Mouse (Mus musculus): ENCODE measurements at regions not wholly inside any gene's neighbourhood (a gene's known extent, or its start where the extent isn't known, plus 50 kb on each side); places are given as distances from the start of the nearest gene placed in this dataset.
A peak's percentile ranks its signal among the peaks of the same experiment; 100 is the strongest.

DNA sequence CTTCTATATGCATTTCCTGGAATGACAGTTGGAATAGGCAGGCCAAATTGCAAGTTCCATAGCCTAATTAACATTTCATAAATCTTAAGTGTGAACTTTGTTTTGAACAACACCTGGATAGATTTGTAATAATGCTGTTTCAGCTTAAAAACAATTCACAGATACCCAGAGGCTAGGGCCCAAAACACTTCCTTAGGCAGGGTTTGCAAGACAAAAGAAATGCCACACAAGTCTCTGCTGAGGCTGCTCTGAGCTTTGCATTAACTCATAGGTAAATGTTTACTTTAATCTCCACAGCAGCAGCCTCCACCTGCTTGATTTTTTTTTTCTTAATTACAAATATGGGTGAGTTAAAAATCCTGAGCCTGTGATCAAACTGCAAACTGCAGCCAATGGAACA, 118.4 kb downstream of the Gnat3 start:
- TF ChIP-seq CTCF (IDR thresholded peaks at IDR 0.05) = no peak
- intact Hi-C loops (cut with DNase I) = no loop called here
- H3K27ac ChIP-seq = no peak overlapping the region
- no peak overlapping the region for H3K4me3 ChIP-seq
- DNase-seq (ENCODE audit: extremely low spot score in 1 of 2, low spot score in 2 of 2) = no peak

DNA sequence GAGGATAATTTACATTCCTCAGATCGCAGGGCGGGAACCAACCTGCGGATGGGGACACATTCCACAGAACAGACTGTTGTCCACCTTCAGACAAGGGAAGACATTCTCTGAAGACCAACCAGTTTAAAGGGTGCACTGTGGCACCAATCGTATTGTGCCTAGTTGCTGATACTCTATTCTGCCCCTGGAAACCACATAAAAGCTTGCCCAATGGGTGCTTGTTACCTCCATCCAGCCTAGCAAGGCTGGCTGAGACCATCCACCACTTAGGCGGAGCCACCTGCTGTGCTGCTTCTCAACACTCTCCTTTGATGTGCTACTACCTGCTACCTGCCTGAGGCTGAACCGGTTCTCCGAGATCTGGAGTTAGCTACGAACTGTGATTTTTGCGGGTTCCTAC, 119.9 kb downstream of the Gnat3 start:
- intact Hi-C loops (cut with DNase I) = no loop called here
- Histone ChIP-seq H3K27ac (no peak overlapping the region), H3K4me3 (no peak overlapping the region)
- no peak for DNase-seq (ENCODE audit: extremely low spot score in 1 of 2, low spot score in 2 of 2)
- TF ChIP-seq CTCF (IDR thresholded peaks at IDR 0.05) = no peak

DNA sequence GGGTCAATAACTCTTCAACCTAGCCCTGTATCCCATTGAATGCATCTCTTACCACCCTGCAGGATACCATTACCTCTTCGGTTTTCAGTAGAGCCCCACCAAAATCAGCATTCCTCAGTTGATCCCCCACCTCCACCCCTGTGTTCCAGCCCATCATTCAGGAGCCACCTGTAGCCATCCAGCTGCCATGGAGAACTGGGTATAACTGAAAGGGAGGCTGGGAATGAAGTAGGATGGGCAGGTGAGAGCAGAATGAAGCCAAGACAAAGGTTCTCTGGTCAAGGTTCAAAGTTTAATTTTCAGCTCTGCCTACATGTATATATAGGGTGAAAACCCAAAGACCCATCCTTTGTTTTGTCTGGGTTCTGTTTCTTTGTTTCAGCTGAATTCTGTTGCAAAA, 121.4 kb downstream of the Gnat3 start:
- DNase-seq (ENCODE audit: extremely low spot score in 1 of 2, low spot score in 2 of 2) = no peak
- no peak overlapping the region for H3K4me3 ChIP-seq
- no peak overlapping the region for H3K27ac ChIP-seq
- intact Hi-C loops (cut with DNase I) = no loop called here
- no peak for TF ChIP-seq CTCF (IDR thresholded peaks at IDR 0.05)

DNA sequence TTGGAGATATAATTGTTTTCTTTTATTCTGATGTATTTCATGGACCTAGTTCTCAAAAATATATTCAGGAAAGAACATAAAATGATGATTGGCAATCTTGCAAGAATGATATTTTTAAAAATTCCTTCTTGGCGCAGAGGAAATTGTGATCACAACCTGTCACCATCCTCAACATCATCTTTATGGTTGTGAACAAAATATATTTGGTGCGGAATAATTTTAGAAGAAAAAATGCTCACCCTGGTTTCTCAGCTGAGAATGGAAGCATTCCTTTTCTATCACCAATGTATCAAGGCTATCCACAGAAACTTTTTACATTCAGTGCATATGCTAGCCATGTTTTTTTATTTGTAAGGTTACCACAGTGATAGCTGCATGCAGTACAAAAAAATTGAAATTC, 123.1 kb downstream of the Gnat3 start:
- DNase-seq (ENCODE audit: extremely low spot score in 1 of 2, low spot score in 2 of 2) = no peak
- no peak overlapping the region for H3K27ac ChIP-seq
- intact Hi-C loops (cut with DNase I) = loop anchor here (5.0 kb wide), 2 partner anchors 142 to 277 kb away; partner anchors contain the start of gene Gnai1
- TF ChIP-seq CTCF (IDR thresholded peaks at IDR 0.05) = no peak
- no peak overlapping the region for H3K4me3 ChIP-seq

DNA sequence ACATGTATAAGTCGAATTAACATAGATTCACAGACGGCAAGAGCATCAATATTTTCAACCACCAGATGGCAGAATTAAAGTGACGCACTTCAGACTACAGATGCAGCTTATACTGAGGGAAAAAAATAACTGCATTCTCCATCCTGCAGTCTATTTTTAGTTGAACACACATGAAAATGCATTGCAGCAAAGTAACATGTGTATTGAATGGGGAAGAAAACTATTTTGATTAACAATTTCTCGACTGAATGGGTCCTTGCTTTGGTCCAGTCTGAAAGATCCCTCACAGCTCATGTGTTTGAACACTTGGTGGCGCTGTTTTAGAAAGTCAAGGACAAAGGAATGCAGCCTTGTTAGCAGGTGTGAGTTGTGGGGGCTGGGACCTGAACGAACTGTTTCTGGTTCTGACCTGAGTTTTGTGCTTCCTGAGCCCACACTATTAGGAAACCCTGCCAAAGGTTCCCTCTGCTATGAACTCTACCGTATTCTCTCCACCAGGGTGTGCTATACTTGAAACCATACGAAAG, 125.6 kb downstream of the Gnat3 start:
- Histone ChIP-seq H3K27ac (peak overlapping the region; percentile 13; the same call in 1 of the 2 replicates), H3K4me3 (no peak overlapping the region)
- TF ChIP-seq CTCF (IDR thresholded peaks at IDR 0.05) = peak; percentile 56
- DNase-seq (ENCODE audit: extremely low spot score in 1 of 2, low spot score in 2 of 2) = peak; percentile 24 to 26
- intact Hi-C loops (cut with DNase I) = loop anchor here (1.0 to 5.0 kb wide), 3 partner anchors 139 to 358 kb away; partner anchors contain the start of gene Gnai1

DNA sequence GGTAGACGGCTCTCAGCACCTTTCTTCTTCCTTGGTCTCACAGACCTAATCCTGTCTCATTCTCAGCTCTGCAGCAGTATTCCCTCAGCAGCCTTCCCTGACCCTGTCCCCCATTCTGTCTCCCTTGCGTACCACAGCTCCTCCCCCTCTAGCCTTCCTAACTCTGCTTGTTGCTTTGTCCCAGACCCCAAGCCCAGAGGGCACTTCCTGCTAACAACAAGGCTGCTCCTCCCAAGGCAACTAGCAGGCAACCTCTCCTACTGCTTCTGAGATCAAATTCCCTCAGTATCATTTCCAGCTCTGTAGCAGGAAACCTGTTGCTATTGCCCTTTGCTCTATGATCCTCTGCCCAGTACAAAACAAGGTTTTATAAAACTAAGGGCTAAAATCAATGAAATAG, 127.6 kb downstream of the Gnat3 start:
- no peak for DNase-seq (ENCODE audit: extremely low spot score in 1 of 2, low spot score in 2 of 2)
- Histone ChIP-seq H3K27ac (no peak overlapping the region), H3K4me3 (no peak overlapping the region)
- no peak for TF ChIP-seq CTCF (IDR thresholded peaks at IDR 0.05)
- intact Hi-C loops (cut with DNase I) = loop anchor here (5.0 kb wide), 2 partner anchors 137 to 272 kb away; partner anchors contain the start of gene Gnai1

DNA sequence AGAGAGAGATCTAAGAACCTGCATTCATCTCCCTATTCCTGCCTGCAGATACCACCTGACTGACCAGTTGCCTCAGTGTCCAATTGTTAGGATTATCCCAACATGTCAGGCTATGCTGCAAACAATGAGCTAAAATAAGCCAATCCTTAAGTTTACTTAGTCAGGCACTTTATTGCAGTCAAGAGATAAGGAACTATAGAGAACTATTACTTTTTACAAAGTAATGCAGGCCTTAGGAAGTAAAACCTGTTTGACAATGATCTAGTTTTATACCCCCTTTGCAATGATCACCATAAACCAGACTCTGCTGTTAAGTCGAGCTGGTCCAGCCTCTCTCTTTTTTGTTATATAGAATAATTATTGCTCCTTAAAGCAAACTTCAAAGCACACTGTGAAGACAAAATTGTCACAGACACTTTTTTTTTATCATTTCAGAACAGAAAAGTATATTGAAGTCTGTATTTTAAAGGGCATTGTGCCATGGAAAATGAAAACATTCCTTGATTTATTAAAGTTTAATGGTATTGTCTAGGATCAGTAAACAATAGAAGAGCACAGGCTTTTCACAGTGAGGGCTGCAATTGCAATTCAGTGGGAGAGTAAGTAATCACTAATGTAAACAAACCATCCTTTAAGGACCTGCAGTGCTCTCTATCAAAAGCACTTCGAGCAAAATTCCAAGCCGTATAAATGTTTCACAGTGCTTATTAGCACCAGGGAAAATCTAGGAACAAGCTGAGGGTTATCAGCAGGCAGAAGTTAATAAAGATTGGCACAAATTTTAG, 152.7 kb downstream of the Gnat3 start:
- intact Hi-C loops (cut with DNase I) = no loop called here
- Histone ChIP-seq H3K27ac (no peak overlapping the region), H3K4me3 (no peak overlapping the region)
- no peak for DNase-seq (ENCODE audit: extremely low spot score in 1 of 2, low spot score in 2 of 2)
- no peak for TF ChIP-seq CTCF (IDR thresholded peaks at IDR 0.05)

DNA sequence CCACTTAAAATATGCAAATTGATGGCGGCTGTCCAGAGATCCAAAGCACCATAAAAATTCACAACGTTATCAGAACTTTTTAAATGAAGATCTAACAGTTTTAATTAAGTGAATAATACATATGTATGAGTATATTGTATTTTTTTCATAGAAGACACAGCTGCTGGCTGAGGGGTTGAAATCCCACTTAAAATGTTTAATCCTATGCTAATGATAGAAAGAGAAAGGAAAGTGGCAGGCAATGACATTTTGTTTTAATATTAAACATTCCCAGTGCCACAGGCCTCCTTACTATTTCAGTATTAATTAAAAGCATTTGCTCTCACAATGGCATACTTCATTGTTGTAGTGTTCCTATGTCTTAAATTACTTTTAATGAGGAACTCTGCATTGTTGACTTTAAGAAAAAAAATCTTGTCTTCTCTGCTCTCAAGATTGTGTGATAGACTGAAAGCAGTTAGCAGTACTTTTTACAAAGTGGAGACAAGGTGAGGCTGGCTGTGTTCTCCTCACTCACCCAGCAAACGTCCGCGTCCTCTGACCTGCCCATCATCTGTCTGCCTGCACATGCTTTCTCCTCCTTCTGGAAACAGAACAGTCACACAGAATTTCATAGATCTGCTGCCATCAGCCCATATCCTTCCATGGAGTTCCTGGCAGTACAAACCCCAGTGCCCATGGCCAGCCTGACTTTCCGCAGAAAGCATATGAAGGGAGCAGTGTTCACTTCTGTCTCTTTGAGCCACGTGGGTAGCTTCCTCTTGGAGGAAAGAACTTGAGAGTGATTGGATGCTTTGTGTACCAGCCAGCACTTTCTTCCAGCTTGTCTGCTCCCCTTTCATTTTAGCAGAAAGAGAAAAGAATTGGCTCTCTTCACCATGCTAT, 173.7 kb downstream of the Gnat3 start:
- DNase-seq (ENCODE audit: extremely low spot score in 1 of 2, low spot score in 2 of 2) = no peak
- no peak overlapping the region for H3K4me3 ChIP-seq
- H3K27ac ChIP-seq = no peak overlapping the region
- no peak for TF ChIP-seq CTCF (IDR thresholded peaks at IDR 0.05)
- intact Hi-C loops (cut with DNase I) = no loop called here

DNA sequence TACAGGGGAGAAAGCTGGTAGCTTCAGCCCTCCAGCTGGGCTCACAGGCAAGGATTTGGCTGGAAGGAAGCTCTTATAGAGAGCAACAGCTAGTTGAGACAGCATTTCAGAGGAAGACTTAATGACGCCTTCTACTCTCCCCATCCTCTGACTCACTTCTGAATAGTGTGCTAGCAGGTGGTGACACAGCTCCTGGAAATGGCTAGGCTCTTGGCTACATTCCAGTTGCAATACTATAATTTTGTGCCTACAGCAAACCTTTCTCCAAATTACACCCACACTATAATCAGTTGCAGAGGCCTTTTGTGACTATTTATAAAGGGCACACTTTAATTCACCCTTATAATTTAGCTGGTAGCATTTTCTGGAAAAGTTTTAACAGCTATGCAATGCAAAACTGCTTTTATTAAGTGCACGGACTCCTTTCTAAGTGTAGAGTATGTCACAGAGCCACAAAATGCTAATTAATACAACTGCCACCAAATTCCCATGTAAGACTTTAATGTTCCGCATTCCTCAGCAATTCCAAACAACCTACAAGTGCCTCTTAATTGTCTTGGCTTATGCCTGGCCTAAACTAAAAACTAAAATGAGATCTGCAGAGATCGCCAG, 175.2 kb downstream of the Gnat3 start:
- intact Hi-C loops (cut with DNase I) = no loop called here
- H3K27ac ChIP-seq = no peak overlapping the region

DNA sequence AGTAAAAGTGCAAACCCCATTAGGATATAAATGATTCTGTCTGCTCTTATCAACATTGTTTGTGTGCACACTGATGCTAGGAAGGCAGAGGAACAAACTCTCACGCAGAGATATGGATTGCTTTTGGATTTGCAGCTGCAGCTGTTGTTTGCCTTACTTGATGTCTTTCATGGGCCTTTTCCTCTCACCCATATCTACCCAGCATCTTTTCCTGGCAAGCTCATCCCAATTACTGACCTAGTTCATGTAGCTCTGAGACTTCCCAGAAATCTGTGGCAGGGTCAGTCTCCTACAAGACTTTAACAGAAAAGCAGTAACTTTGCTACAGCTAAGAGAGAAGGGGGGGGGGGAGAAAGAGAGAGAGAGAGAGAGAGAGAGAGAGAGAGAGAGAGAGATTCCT, 189.9 kb downstream of the Gnat3 start:
- TF ChIP-seq CTCF (IDR thresholded peaks at IDR 0.05) = no peak
- intact Hi-C loops (cut with DNase I) = no loop called here
- no peak overlapping the region for H3K4me3 ChIP-seq
- no peak overlapping the region for H3K27ac ChIP-seq
- DNase-seq (ENCODE audit: extremely low spot score in 1 of 2, low spot score in 2 of 2) = no peak

More for the DNA sequence above, 175.2 kb downstream of the Gnat3 start:
- TF ChIP-seq CTCF (IDR thresholded peaks at IDR 0.05) = no peak
- peak in 1 of 2 experiments; percentile 37 for DNase-seq (ENCODE audit: extremely low spot score in 1 of 2, low spot score in 2 of 2)
- no peak overlapping the region for H3K4me3 ChIP-seq

DNA sequence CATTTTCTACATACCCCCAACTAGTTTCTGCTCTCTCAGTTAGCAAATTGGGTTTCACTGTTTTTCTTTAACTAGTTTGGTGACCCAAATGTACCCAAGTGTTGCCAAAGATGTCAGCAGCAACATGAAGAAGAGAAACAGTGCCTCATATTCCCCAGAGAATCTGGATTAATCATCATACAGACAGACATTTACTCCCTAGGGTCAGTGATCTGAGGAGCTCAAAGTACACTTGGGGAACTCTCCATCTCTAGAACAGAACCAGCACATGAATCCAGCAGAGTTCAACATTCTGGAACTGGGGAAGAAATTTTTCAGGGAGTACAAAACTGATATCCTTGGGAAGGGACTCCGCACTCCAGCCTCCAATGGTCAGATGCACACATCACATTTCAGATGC, 191.4 kb downstream of the Gnat3 start:
- DNase-seq (ENCODE audit: extremely low spot score in 1 of 2, low spot score in 2 of 2) = no peak
- Histone ChIP-seq H3K4me3 (no peak overlapping the region), H3K27ac (no peak overlapping the region)
- no peak for TF ChIP-seq CTCF (IDR thresholded peaks at IDR 0.05)
- intact Hi-C loops (cut with DNase I) = no loop called here

DNA sequence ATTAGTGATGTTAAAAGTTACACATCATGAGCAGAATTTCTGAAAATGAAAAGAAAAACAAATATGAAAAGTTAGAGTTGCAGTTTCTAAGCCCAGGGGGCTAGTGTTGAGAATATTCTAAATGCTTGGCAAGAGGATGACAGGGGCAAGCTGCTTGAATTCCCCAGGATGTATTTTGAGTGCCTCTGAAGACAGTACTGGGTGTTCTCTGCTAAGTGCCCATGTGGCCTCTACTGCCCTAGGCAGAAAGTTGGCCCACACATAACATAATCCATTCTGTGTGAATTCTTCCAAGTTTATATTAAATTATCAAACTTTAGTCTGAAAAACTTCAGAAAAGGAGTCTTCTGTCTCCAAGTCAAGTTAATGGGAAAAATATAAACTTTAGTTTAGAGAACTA, 196.6 kb downstream of the Gnai1 start:
- intact Hi-C loops (cut with DNase I) = no loop called here
- TF ChIP-seq CTCF (IDR thresholded peaks at IDR 0.05) = no peak

More for the DNA sequence above, 196.6 kb downstream of the Gnai1 start:
- H3K4me3 ChIP-seq = no peak overlapping the region
- no peak for DNase-seq (ENCODE audit: extremely low spot score in 1 of 2, low spot score in 2 of 2)
- H3K27ac ChIP-seq = no peak overlapping the region
